ENCODE assay signal across 9 mouse cellular contexts in the genomic region with DNA sequence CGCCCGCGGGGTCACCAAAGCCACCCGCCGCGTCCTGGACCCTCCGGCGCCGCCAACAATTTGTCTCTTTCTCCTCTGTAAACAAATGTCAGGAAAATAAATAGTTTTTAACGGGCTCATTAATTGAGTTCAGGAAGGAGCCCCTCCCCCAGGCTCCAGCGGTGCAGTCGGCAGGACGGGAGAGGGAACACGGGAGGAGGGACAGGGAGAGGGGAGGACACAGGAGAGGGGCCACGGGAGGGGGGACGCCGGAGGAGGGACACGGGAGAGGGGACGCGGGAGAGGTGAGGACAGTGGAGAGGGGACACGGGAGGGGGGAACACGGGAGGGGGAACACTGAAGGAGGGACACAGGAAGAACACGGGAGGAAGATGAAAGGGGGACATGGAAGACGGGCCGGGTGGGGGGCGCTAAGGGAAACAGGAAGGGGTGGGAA. TPM values are rescaled to one million over a fixed set of nuclear protein-coding genes. Genes with fewer than 3 reads are reported as not detected.
DNase-seq lines count a peak whose midpoint lies in the region; ATAC-seq and TF ChIP-seq lines count a peak whose summit lies in the region.
"Had no signal": no experiment of that assay in that cellular context is flagged by ENCODE, and none has a peak within 500 bp of the region (broad histone marks: within the 10 kb centered on the region; RNA-seq: fewer than 3 reads in every experiment).

No protein-coding gene starts in this region.

- peak overlapping the region; percentile 75 for H3K4me2 ChIP-seq in heart, embryonic 14.5 days (ENCODE audit: low read length)
- peak overlapping the region; percentile 69 for H3K4me2 ChIP-seq in heart, postnatal 0 days (ENCODE audit: low read depth, low read length)
- H3K4me2 ChIP-seq in neural tube, embryonic 14.5 days (ENCODE audit: low read depth, low read length) = peak overlapping the region; percentile 50

- peak overlapping the region in 1 of 2 experiments; percentile 59; a peak in 1 of 4 replicates for H3K27ac ChIP-seq in heart, embryonic 14.5 days (replicated peaks in 1 of 2; ENCODE audit: control insufficient read depth in 1 of 2, insufficient read depth in 1 of 2, low read depth in 2 of 2, low read length in 2 of 2)
- H3K27ac ChIP-seq in heart, postnatal 0 days (ENCODE audit: low read depth) = no peak overlapping the region
- peak overlapping the region; percentile 57 for H3K27ac ChIP-seq in neural tube, embryonic 14.5 days (ENCODE audit: low read depth, low read length)

- no peaks in the 10 kb centered on the region for H3K36me3 ChIP-seq in heart, embryonic 14.5 days (ENCODE audit: control insufficient read depth, insufficient read depth, low read length)
- H3K36me3 ChIP-seq in heart, postnatal 0 days (replicated peaks; ENCODE audit: control insufficient read depth, insufficient read depth, low read length) = no peaks in the 10 kb centered on the region
- no peaks in the 10 kb centered on the region for H3K36me3 ChIP-seq in neural tube, embryonic 14.5 days (ENCODE audit: control insufficient read depth, insufficient read depth, low read length)

- no peak for ATAC-seq in heart, embryonic 14.5 days (ENCODE audit: insufficient number of reproducible peaks, insufficient read depth, low FRiP score, low read depth)
- ATAC-seq in heart, postnatal 0 days (ENCODE audit: insufficient read depth, low read depth) = peak; percentile 8; the same call in 1 of the 2 replicates
- ATAC-seq in neural tube, embryonic 14.5 days (ENCODE audit: low read depth) = no peak

- TF ChIP-seq CTCF in heart, postnatal 0 days (IDR thresholded peaks at IDR 0.05; ENCODE audit: low read depth) = no peak

- no peaks in the 10 kb centered on the region for H3K9me3 ChIP-seq in heart, embryonic 14.5 days (ENCODE audit: control insufficient read depth, low read length)
- H3K9me3 ChIP-seq in heart, postnatal 0 days (replicated peaks; ENCODE audit: control insufficient read depth, low read length) = no peaks in the 10 kb centered on the region
- H3K9me3 ChIP-seq in neural tube, embryonic 14.5 days (ENCODE audit: control insufficient read depth, low read length) = no peaks in the 10 kb centered on the region

- H3K4me1 ChIP-seq in heart, embryonic 14.5 days (ENCODE audit: control insufficient read depth in 2 of 2, insufficient read depth in 2 of 2, low read length in 2 of 2) = peaks cover 48 to 64% of the 10 kb centered on the region in 2 experiments
- H3K4me1 ChIP-seq in heart, postnatal 0 days (ENCODE audit: control insufficient read depth, insufficient read depth) = peaks cover 37% of the 10 kb centered on the region
- peaks cover 72% of the 10 kb centered on the region for H3K4me1 ChIP-seq in neural tube, embryonic 14.5 days (ENCODE audit: control insufficient read depth, insufficient read depth, low read length)

- H3K9ac ChIP-seq in heart, embryonic 14.5 days (ENCODE audit: low read length) = peak overlapping the region; percentile 69
- peak overlapping the region; percentile 49 for H3K9ac ChIP-seq in heart, postnatal 0 days (replicated peaks; ENCODE audit: low read depth, low read length)
- H3K9ac ChIP-seq in neural tube, embryonic 14.5 days (replicated peaks; ENCODE audit: low read depth, low read length) = peak overlapping the region; percentile 42

- H3K27me3 ChIP-seq in heart, embryonic 14.5 days (ENCODE audit: control insufficient read depth, insufficient read depth, low read length) = peaks cover 11% of the 10 kb centered on the region
- H3K27me3 ChIP-seq in heart, postnatal 0 days (ENCODE audit: control insufficient read depth, insufficient read depth, low read length) = peaks cover 30% of the 10 kb centered on the region
- H3K27me3 ChIP-seq in neural tube, embryonic 14.5 days (ENCODE audit: control insufficient read depth, insufficient read depth, low read length) = no peaks in the 10 kb centered on the region

- no peak for DNase-seq in heart, adult 18-20 months
- DNase-seq in heart, postnatal 0 days (ENCODE audit: low spot score) = peak; percentile 36
- DNase-seq in liver = peak; percentile 38
- no peak for DNase-seq in spleen, postnatal 36 days (ENCODE audit: low spot score in 2 of 2)
- DNase-seq in ovary, adult 18-20 months (ENCODE audit: low spot score) = no peak
- DNase-seq in gastrocnemius, adult 8-10 months (ENCODE audit: low spot score in 2 of 2) = no peak

- WGBS in heart, embryonic 14.5 days = 2% methylated on average over 21 of the region's 26 CpGs
- WGBS in heart, postnatal 0 days = 4% methylated on average over 25 of the region's 26 CpGs
- 2% methylated on average over 25 of the region's 26 CpGs for WGBS in neural tube, embryonic 14.5 days

- TF ChIP-seq EP300 in heart, postnatal 0 days (IDR thresholded peaks at IDR 0.05; ENCODE audit: low read depth) = no peak

- H3K4me3 ChIP-seq in heart, embryonic 14.5 days (ENCODE audit: control insufficient read depth in 1 of 2, insufficient read depth in 1 of 2, low read depth in 1 of 2, low read length in 2 of 2) = peak overlapping the region; percentile 36 to 44
- peak overlapping the region; percentile 38 for H3K4me3 ChIP-seq in heart, postnatal 0 days (ENCODE audit: low read depth, low read length)
- peak overlapping the region; percentile 19; the same call in 1 of the 2 replicates for H3K4me3 ChIP-seq in neural tube, embryonic 14.5 days (ENCODE audit: low read depth, low read length)

RNA-seq across cellular contexts. Expression of a gene that starts 6.3 kb away (rescaled TPM):
- 51.4 and 60.1 TPM in 2 replicates for polyA plus RNA-seq in heart, embryonic 14.5 days (2014; fragmentation: Nextera tagmentation; extraction: Ambion mirVana)
- total RNA-seq in heart, adult 18-20 months (2021) = 10 to 100 TPM; 50.3 to 54.3 TPM
- 136 and 138 TPM in 2 replicates for total RNA-seq in heart, postnatal 0 days (2014; rRNA removed; ENCODE audit: low replicate concordance)
- 15.7 and 15.9 TPM in 2 replicates for polyA plus RNA-seq in heart, postnatal 0 days (2015; fragmentation: Nextera tagmentation; extraction: Ambion mirVana)
- 255 and 266 TPM in 2 replicates for polyA plus RNA-seq in neural tube, embryonic 14.5 days (2014; fragmentation: Nextera tagmentation; extraction: Ambion mirVana)
- 10 to 100 TPM; 25.5 to 38.3 (median 30.6) TPM for total RNA-seq in gastrocnemius, adult 8-10 months (2022)

RNA-seq across cellular contexts. Expression of a gene that starts 42.2 kb away (rescaled TPM):
- not detected in 2 replicates for polyA plus RNA-seq in heart, embryonic 14.5 days (2014; fragmentation: Nextera tagmentation; extraction: Ambion mirVana)
- not detected for total RNA-seq in heart, adult 18-20 months (2021)
- not detected in 2 replicates for total RNA-seq in heart, postnatal 0 days (2014; rRNA removed; ENCODE audit: low replicate concordance)
- polyA plus RNA-seq in heart, postnatal 0 days (2015; fragmentation: Nextera tagmentation; extraction: Ambion mirVana) = not detected in 2 replicates
- not detected in 2 replicates for polyA plus RNA-seq in neural tube, embryonic 14.5 days (2014; fragmentation: Nextera tagmentation; extraction: Ambion mirVana)
- total RNA-seq in gastrocnemius, adult 8-10 months (2022) = not detected
- polyA plus RNA-seq: spleen, adult 2 months had no signal

Comparison
In these comparisons a context has a peak if more than half of its experiments do, and no peak if none do; other contexts are left out.
1. DNase-seq: peak in heart, postnatal 0 days (single experiment) and liver (single experiment); none in heart, adult 18-20 months (0 of 2), spleen, postnatal 36 days (0 of 2), ovary, adult 18-20 months (single experiment) and gastrocnemius, adult 8-10 months (0 of 2).
2. Peak in every context shown above with its lines, with median percentiles within 50 percentile points of each other: H3K4me2 ChIP-seq, H3K4me3 ChIP-seq and H3K9ac ChIP-seq.